ENCODE assay signal across 24 mouse cellular contexts in the genomic region with DNA sequence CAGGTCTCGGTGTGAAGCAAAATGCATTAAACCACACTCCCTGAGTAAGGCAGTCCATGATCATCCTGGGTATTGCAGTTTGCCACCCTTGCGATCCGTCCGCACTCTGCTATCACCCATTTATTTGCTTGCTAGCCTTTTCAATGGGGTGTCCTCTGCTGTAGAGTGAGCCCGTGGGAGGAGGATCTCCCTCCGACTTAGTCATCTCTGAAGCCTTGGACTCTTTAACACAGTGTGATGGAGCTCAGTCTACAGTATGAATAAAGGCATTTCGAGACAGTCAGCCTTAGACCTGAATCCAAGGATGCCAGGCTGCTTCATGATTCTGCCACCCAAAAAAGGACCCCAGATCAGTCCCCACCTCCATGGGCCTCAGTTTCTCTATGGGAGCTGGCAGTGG. TPM values are rescaled to one million over a fixed set of nuclear protein-coding genes. Genes with fewer than 3 reads are reported as not detected.
A peak's percentile ranks its signal among the peaks of the same experiment; 100 is the strongest.
DNase-seq lines count a peak whose midpoint lies in the region; ATAC-seq lines count a peak whose summit lies in the region.
"Had no signal": no experiment of that assay in that cellular context is flagged by ENCODE, and none has a peak within 500 bp of the region (broad histone marks: within the 10 kb centered on the region; RNA-seq: fewer than 3 reads in every experiment).

No protein-coding gene starts in this region.

- peak; percentile 62; the same call in 1 of the 2 replicates for ATAC-seq in frontal cortex, adult (ENCODE audit: low TSS enrichment)
- ATAC-seq: activated CD4-positive, CD25-positive, alpha-beta regulatory T cell, adult 4 months; CD4-positive, CD25-positive, alpha-beta regulatory T cell, adult 4 months; Patski had no signal

- peak; percentile 7 for DNase-seq in adrenal gland, adult 2 months
- DNase-seq in adrenal gland, postnatal 25 days: no peak
- DNase-seq in frontal cortex, postnatal 36 days (ENCODE audit: low spot score in 2 of 2): no peak
- peak; percentile 48 for DNase-seq in right cerebral cortex, adult 18-20 months
- DNase-seq in right cerebral cortex, postnatal 25 days: no peak
- peak; percentile 36 for DNase-seq in brain, adult 2 months (ENCODE audit: low read depth, low spot score)
- no peak for DNase-seq in retina, embryonic 14.5 days (ENCODE audit: low spot score)
- DNase-seq: adrenal gland, adult 8-10 months; adrenal gland, postnatal 10 days; adrenal gland, postnatal 14 days; adrenal gland, postnatal 36 days; B cell, adult 2 months; cerebellum, adult 11 months; cerebellum, adult 11-12 months; cerebellum, adult 18-20 months; cerebellum, adult 2 months; cerebellum, adult 8-10 months had no signal

RNA-seq across cellular contexts. Expression of a gene that starts 25.0 kb away (rescaled TPM):
- total RNA-seq in adrenal gland, adult 2 months (2021): 1 to 10 TPM; 1.2 to 1.7 TPM
- polyA plus RNA-seq in adrenal gland, adult 2 months (2012; rRNA removed): 0.63 and 0.80 TPM in 2 replicates
- total RNA-seq in adrenal gland, postnatal 25 days (2021): 1.6 and 2.2 TPM in 2 replicates
- total RNA-seq: CH12.LX, MEL had no signal
- polyA plus RNA-seq: activated CD4-positive, CD25-positive, alpha-beta regulatory T cell, adult 4 months; CD4-positive, CD25-positive, alpha-beta regulatory T cell, adult 4 months; G1E; Patski had no signal

Comparison
In these comparisons a context has a peak if more than half of its experiments do, and no peak if none do; other contexts are left out.
1. DNase-seq: peak in adrenal gland, adult 2 months (single experiment), right cerebral cortex, adult 18-20 months (single experiment) and brain, adult 2 months (single experiment); none in adrenal gland, postnatal 25 days (single experiment), frontal cortex, postnatal 36 days (0 of 2), right cerebral cortex, postnatal 25 days (single experiment) and retina, embryonic 14.5 days (single experiment).